ENCODE assay signal across 17 mouse cellular contexts in genomic region chr2:68229081-68229480, GRCm38 (mm10).
"Had no signal": no experiment of that assay in that cellular context is flagged by ENCODE, and none has a peak within 500 bp of the region (broad histone marks: within the 10 kb centered on the region; RNA-seq: fewer than 3 reads in every experiment).

No protein-coding gene starts in this region.

- H3K4me3 ChIP-seq: liver, embryonic 15.5 days; megakaryocyte, embryonic 14.5 days; midbrain, embryonic 13.5 days; midbrain, embryonic 15.5 days; neural tube, embryonic 12.5 days; stomach, embryonic 15.5 days had no signal

- H3K9me3 ChIP-seq: liver, embryonic 15.5 days; midbrain, embryonic 13.5 days; midbrain, embryonic 15.5 days; neural tube, embryonic 12.5 days; stomach, embryonic 15.5 days had no signal

- H3K27me3 ChIP-seq: liver, embryonic 15.5 days; megakaryocyte, embryonic 14.5 days; midbrain, embryonic 13.5 days; midbrain, embryonic 15.5 days; neural tube, embryonic 12.5 days; stomach, embryonic 15.5 days had no signal

- DNase-seq: liver, postnatal 0 days; lung, adult 2 months; lung, postnatal 10 days; lung, postnatal 36 days; right cerebral cortex, postnatal 14 days; thymus, adult 2 months; thymus, postnatal 25 days; thymus, postnatal 4 days had no signal

- H3K36me3 ChIP-seq: liver, embryonic 15.5 days; midbrain, embryonic 13.5 days; midbrain, embryonic 15.5 days; stomach, embryonic 15.5 days had no signal

- H3K27ac ChIP-seq: liver, embryonic 15.5 days; macrophage; midbrain, embryonic 13.5 days; midbrain, embryonic 15.5 days; neural tube, embryonic 12.5 days; stomach, embryonic 15.5 days; stomach, postnatal 0 days had no signal

- H3K4me2 ChIP-seq: liver, embryonic 15.5 days; midbrain, embryonic 11.5 days; midbrain, embryonic 13.5 days; midbrain, embryonic 15.5 days; neural tube, embryonic 12.5 days; stomach, embryonic 15.5 days had no signal

- H3K4me1 ChIP-seq: liver, embryonic 15.5 days; megakaryocyte, embryonic 14.5 days; midbrain, embryonic 13.5 days; midbrain, embryonic 15.5 days; neural tube, embryonic 12.5 days; stomach, embryonic 15.5 days had no signal

- ATAC-seq: liver, postnatal 0 days; midbrain, embryonic 13.5 days; midbrain, embryonic 15.5 days had no signal

- H3K9ac ChIP-seq: liver, embryonic 15.5 days; liver, postnatal 0 days; midbrain, embryonic 13.5 days; midbrain, embryonic 15.5 days; neural tube, embryonic 12.5 days; stomach, embryonic 15.5 days had no signal
